Mouse (Mus musculus): ENCODE measurements around the gene Foxf2. TPM values are rescaled to one million over a fixed set of nuclear protein-coding genes. Genes with fewer than 3 reads are reported as not detected.

The Foxf2 gene
- polyA plus RNA-seq, 1 experiment = not detected

DNA sequence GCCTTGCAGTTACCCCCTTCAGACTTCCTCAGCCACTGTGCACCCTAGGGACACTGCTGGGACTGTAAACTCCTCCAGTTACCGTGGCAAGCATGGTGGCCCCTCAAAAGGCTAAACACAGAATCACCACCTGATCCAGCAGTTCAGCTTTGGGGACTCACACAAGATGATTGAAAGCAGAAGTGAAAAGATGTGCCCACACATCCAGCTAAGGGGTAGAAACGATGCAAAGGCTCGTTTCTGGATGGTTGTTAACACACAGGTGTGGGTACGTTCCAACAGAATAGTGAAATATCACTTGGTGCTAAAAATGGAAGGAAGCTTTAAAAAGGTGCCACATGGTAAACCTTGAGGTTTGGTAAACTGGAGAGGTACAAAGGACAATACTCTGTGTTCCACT is 32.6 kb downstream of the Foxf2 start:
- H3K27me3 ChIP-seq (ENCODE audit: control insufficient read depth, insufficient read depth, low read length, poor library complexity, severe bottlenecking) = no peaks in the 10 kb centered on the region; the same call in 1 of the 2 replicates
- TF ChIP-seq EP300 (IDR thresholded peaks at IDR 0.05; ENCODE audit: insufficient read depth, low read depth, low read length) = no peak
- no peak for TF ChIP-seq CTCF (IDR thresholded peaks at IDR 0.05; ENCODE audit: low read depth, low read length)
- no peak for TF ChIP-seq POLR2A (IDR thresholded peaks at IDR 0.05; ENCODE audit: insufficient read depth, low read length)
- H3K4me3 ChIP-seq (ENCODE audit: low read depth, low read length) = no peak overlapping the region
- H3K4me1 ChIP-seq (ENCODE audit: control insufficient read depth, insufficient read depth, low read length) = no peaks in the 10 kb centered on the region
- no peak overlapping the region for H3K9ac ChIP-seq (ENCODE audit: low read depth, poor library complexity, severe bottlenecking)
- no peaks in the 10 kb centered on the region for H3K9me3 ChIP-seq (replicated peaks; ENCODE audit: control insufficient read depth, insufficient read depth, low read length, poor library complexity, severe bottlenecking)
- H3K36me3 ChIP-seq (ENCODE audit: control insufficient read depth, insufficient read depth, low read length, poor library complexity, severe bottlenecking) = no peaks in the 10 kb centered on the region
- H3K27ac ChIP-seq (ENCODE audit: insufficient read depth, low read length) = no peak overlapping the region

DNA sequence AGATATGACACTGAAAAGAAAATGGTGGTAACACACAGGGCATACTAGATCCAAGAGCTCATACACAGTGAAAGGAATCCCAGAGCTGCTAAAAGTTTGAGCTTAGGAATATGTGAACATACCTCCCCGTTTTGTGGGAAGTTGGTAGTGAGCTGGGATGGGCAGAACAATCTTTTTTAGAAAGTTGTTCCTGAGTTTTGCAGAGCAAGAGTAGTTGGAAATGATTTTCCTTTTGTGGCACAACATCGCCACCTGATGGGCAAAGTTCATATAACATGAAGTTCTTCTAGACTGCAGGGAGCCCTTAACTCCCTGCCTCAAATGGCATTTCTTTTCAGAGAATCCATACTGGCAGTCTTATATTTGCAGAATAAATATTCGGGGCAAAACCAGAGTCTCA is 33.3 kb downstream of the Foxf2 start:
- H3K27me3 ChIP-seq (ENCODE audit: control insufficient read depth, insufficient read depth, low read length, poor library complexity, severe bottlenecking) = no peaks in the 10 kb centered on the region; the same call in 1 of the 2 replicates
- TF ChIP-seq EP300 (IDR thresholded peaks at IDR 0.05; ENCODE audit: insufficient read depth, low read depth, low read length) (no peak), POLR2A (IDR thresholded peaks at IDR 0.05; ENCODE audit: insufficient read depth, low read length) (no peak), CTCF (IDR thresholded peaks at IDR 0.05; ENCODE audit: low read depth, low read length) (no peak)

DNA sequence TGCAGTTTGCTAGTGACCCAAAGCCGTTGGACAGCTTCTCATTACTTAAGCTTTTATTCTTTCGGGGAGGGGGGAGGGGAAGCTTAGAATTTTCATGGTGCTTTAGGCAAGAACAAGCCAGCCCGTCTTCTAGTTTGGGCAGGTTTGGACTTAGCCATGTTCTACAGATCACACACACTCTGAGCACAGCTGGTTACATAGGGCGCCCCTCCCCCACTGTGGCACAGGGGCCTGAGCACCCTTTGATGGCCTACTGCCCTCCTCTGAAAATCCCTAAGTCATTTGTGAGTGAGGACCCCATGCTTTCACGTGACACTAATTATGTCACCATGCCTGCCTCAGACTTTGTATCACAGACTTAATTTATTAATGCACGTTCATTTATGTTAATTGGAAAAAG is 35.6 kb downstream of the Foxf2 start:
- H3K27me3 ChIP-seq (ENCODE audit: control insufficient read depth, insufficient read depth, low read length, poor library complexity, severe bottlenecking) = no peaks in the 10 kb centered on the region; the same call in 1 of the 2 replicates
- no peaks in the 10 kb centered on the region for H3K4me1 ChIP-seq (ENCODE audit: control insufficient read depth, insufficient read depth, low read length)
- TF ChIP-seq CTCF (IDR thresholded peaks at IDR 0.05; ENCODE audit: low read depth, low read length) = no peak
- no peak for TF ChIP-seq POLR2A (IDR thresholded peaks at IDR 0.05; ENCODE audit: insufficient read depth, low read length)
- TF ChIP-seq EP300 (IDR thresholded peaks at IDR 0.05; ENCODE audit: insufficient read depth, low read depth, low read length) = no peak
- H3K9ac ChIP-seq (ENCODE audit: low read depth, poor library complexity, severe bottlenecking) = no peak overlapping the region
- no peak overlapping the region for H3K27ac ChIP-seq (ENCODE audit: insufficient read depth, low read length)
- H3K9me3 ChIP-seq (replicated peaks; ENCODE audit: control insufficient read depth, insufficient read depth, low read length, poor library complexity, severe bottlenecking) = no peaks in the 10 kb centered on the region
- H3K36me3 ChIP-seq (ENCODE audit: control insufficient read depth, insufficient read depth, low read length, poor library complexity, severe bottlenecking) = no peaks in the 10 kb centered on the region
- H3K4me3 ChIP-seq (ENCODE audit: low read depth, low read length) = no peak overlapping the region

More for the DNA sequence above, 33.3 kb downstream of the Foxf2 start:
- Histone ChIP-seq H3K27ac (ENCODE audit: insufficient read depth, low read length) (no peak overlapping the region), H3K9me3 (replicated peaks; ENCODE audit: control insufficient read depth, insufficient read depth, low read length, poor library complexity, severe bottlenecking) (no peaks in the 10 kb centered on the region), H3K4me3 (ENCODE audit: low read depth, low read length) (no peak overlapping the region), H3K4me1 (ENCODE audit: control insufficient read depth, insufficient read depth, low read length) (no peaks in the 10 kb centered on the region), H3K9ac (ENCODE audit: low read depth, poor library complexity, severe bottlenecking) (no peak overlapping the region), H3K36me3 (ENCODE audit: control insufficient read depth, insufficient read depth, low read length, poor library complexity, severe bottlenecking) (no peaks in the 10 kb centered on the region)

DNA sequence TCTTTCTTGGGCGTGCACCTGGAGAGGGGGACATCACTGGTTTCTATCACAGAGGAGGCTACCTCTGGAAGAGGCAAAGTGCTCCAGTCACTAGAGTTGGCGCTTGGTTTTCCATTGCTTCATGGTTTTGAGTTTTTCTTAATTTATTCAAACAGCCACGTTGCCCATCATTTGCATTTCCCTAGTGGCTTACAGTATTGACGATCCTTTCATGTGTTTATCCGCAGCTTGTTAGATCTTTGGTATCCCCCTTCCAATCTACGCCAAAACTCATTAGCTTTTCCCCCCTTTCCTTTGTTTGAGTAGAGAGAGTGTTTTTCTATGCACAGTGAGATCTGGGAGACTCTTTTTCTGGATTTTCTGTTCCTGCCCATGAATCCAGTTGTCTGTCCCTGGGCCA is 39.8 kb downstream of the Foxf2 start:
- TF ChIP-seq EP300 (IDR thresholded peaks at IDR 0.05; ENCODE audit: insufficient read depth, low read depth, low read length) (no peak), CTCF (IDR thresholded peaks at IDR 0.05; ENCODE audit: low read depth, low read length) (no peak), POLR2A (IDR thresholded peaks at IDR 0.05; ENCODE audit: insufficient read depth, low read length) (no peak)
- Histone ChIP-seq H3K27ac (ENCODE audit: insufficient read depth, low read length) (no peak overlapping the region), H3K4me1 (ENCODE audit: control insufficient read depth, insufficient read depth, low read length) (no peaks in the 10 kb centered on the region), H3K36me3 (ENCODE audit: control insufficient read depth, insufficient read depth, low read length, poor library complexity, severe bottlenecking) (no peaks in the 10 kb centered on the region), H3K9ac (ENCODE audit: low read depth, poor library complexity, severe bottlenecking) (no peak overlapping the region), H3K27me3 (ENCODE audit: control insufficient read depth, insufficient read depth, low read length, poor library complexity, severe bottlenecking) (no peaks in the 10 kb centered on the region), H3K4me3 (ENCODE audit: low read depth, low read length) (no peak overlapping the region), H3K9me3 (replicated peaks; ENCODE audit: control insufficient read depth, insufficient read depth, low read length, poor library complexity, severe bottlenecking) (peaks cover 2% of the 10 kb centered on the region; the same call in 1 of the 2 replicates)

DNA sequence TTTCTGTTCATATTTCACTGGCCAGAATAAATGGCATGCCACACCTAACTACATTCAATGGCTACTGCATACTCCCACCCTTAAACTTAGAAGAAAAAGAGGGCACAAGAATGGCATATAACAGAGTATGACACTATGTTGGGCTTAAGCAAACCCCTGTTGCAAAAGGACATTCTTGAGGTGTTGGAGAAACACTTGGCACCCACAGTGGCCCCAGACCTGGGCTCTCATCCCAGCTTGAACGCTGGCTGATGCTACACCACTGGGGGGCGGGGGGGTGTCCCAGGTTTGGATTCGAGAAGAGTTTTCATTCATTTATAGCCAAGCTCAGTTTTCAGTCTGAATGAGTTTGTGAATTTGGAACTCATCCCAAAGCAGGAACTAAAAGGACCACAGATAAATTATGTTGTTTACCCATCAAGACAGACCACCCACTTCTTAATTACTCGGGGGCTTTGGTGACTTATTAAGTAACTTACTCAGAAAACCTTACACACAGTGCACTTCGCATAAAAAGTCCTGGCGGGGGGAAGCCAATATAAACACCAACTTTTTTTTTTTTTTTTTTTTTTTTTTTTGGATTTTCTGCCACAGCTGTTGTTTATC is 42.4 kb downstream of the Foxf2 start:
- Histone ChIP-seq H3K27ac (ENCODE audit: insufficient read depth, low read length) (no peak overlapping the region), H3K36me3 (ENCODE audit: control insufficient read depth, insufficient read depth, low read length, poor library complexity, severe bottlenecking) (no peaks in the 10 kb centered on the region), H3K27me3 (ENCODE audit: control insufficient read depth, insufficient read depth, low read length, poor library complexity, severe bottlenecking) (no peaks in the 10 kb centered on the region), H3K9ac (ENCODE audit: low read depth, poor library complexity, severe bottlenecking) (no peak overlapping the region), H3K9me3 (replicated peaks; ENCODE audit: control insufficient read depth, insufficient read depth, low read length, poor library complexity, severe bottlenecking) (peaks cover 15% of the 10 kb centered on the region), H3K4me1 (ENCODE audit: control insufficient read depth, insufficient read depth, low read length) (no peaks in the 10 kb centered on the region), H3K4me3 (ENCODE audit: low read depth, low read length) (no peak overlapping the region)
- TF ChIP-seq CTCF (IDR thresholded peaks at IDR 0.05; ENCODE audit: low read depth, low read length) = no peak
- no peak for TF ChIP-seq POLR2A (IDR thresholded peaks at IDR 0.05; ENCODE audit: insufficient read depth, low read length)
- TF ChIP-seq EP300 (IDR thresholded peaks at IDR 0.05; ENCODE audit: insufficient read depth, low read depth, low read length) = no peak

DNA sequence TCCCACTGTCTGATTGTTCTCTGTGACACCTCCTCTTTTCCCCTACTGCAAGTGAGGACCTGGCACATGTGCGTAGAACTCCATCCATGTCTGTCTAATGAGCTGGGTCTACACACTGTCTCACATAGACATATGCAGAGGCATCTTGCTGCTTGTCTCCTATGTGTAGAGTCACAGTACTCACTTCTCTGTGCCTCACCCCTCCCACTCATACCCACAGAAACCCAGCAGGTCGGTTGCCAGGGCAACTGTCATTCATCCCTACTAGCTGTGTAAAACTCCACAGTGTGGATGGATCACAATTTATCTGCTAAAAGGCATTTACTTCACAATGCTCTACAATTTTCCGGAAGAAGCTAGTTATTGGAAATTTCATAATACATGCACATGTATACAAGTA is 46.5 kb downstream of the Foxf2 start:
- peaks cover 15% of the 10 kb centered on the region for H3K9me3 ChIP-seq (replicated peaks; ENCODE audit: control insufficient read depth, insufficient read depth, low read length, poor library complexity, severe bottlenecking)
- H3K27me3 ChIP-seq (ENCODE audit: control insufficient read depth, insufficient read depth, low read length, poor library complexity, severe bottlenecking) = no peaks in the 10 kb centered on the region
- no peak for TF ChIP-seq POLR2A (IDR thresholded peaks at IDR 0.05; ENCODE audit: insufficient read depth, low read length)
- no peak for TF ChIP-seq CTCF (IDR thresholded peaks at IDR 0.05; ENCODE audit: low read depth, low read length)
- no peak for TF ChIP-seq EP300 (IDR thresholded peaks at IDR 0.05; ENCODE audit: insufficient read depth, low read depth, low read length)
- H3K9ac ChIP-seq (ENCODE audit: low read depth, poor library complexity, severe bottlenecking) = no peak overlapping the region
- no peaks in the 10 kb centered on the region for H3K4me1 ChIP-seq (ENCODE audit: control insufficient read depth, insufficient read depth, low read length)
- H3K27ac ChIP-seq (ENCODE audit: insufficient read depth, low read length) = no peak overlapping the region
- no peak overlapping the region for H3K4me3 ChIP-seq (ENCODE audit: low read depth, low read length)
- H3K36me3 ChIP-seq (ENCODE audit: control insufficient read depth, insufficient read depth, low read length, poor library complexity, severe bottlenecking) = no peaks in the 10 kb centered on the region

Other genes with a start within 250 kb of the Foxf2 start
- gene Foxq1, start 69.7 kb upstream of the Foxf2 start, polyA plus RNA-seq (2011; ENCODE audit: insufficient read depth, insufficient read length, low read depth, missing spikeins) = 1.3 and 1.5 TPM in 2 replicates
- not detected in 2 replicates for gene A530084C06Rik, start 66.5 kb upstream of the Foxf2 start, polyA plus RNA-seq (2011; ENCODE audit: insufficient read depth, insufficient read length, low read depth, missing spikeins)
- gene Foxc1, start 180.8 kb downstream of the Foxf2 start, polyA plus RNA-seq (2011; ENCODE audit: insufficient read depth, insufficient read length, low read depth, missing spikeins) = 0.26 and 0.34 TPM in 2 replicates

Measured in ES-Bruce4 (cell line).